Mouse (Mus musculus): ENCODE measurements around the gene Sbno1. TPM values are rescaled to one million over a fixed set of nuclear protein-coding genes. Genes with fewer than 3 reads are reported as not detected.
"Not testable (repeated sequence)": the region's sequence is repeated elsewhere in the genome, so short reads cannot be mapped to it uniquely, and the experiment has no call there.

Gene Sbno1
- total and polyA plus RNA-seq, 3 experiments = 11.3 to 62.9 (median 58.8) TPM

- no peak for TF ChIP-seq EP300 (IDR thresholded peaks at IDR 0.05; ENCODE audit: insufficient read depth, low read depth, low read length)
- intact Hi-C loops (cut with DNase I) = no loop called here
Measured at GRCm38 (mm10) chr5:124349196-124349595, 76.6 kb downstream of the Sbno1 start.

GRCm38 (mm10) chr5:124342897-124343296, 82.9 kb downstream of the Sbno1 start:
- TF ChIP-seq EP300 (IDR thresholded peaks at IDR 0.05; ENCODE audit: insufficient read depth, low read depth, low read length) (no peak), CTCF (IDR thresholded peaks at IDR 0.05) (no peak), POLR2A (IDR thresholded peaks at IDR 0.05; ENCODE audit: insufficient read depth, low read depth, low read length) (no peak)
- 63% methylated on average over 8 of the region's 8 CpGs for WGBS
- intact Hi-C loops (cut with DNase I) = no loop called here
- H3K79me2 ChIP-seq (replicated peaks; ENCODE audit: control insufficient read depth, insufficient read depth, low read length) = no peaks in the 10 kb centered on the region
- no peak overlapping the region for H3K27ac ChIP-seq
- H3K4me1 ChIP-seq (ENCODE audit: control insufficient read depth, insufficient read depth, low read length) = no peaks in the 10 kb centered on the region
- no peak overlapping the region for H3K4me3 ChIP-seq
- no peak for DNase-seq
- no peaks in the 10 kb centered on the region for H3K27me3 ChIP-seq (ENCODE audit: control insufficient read depth, insufficient read depth, low read length)
- no peaks in the 10 kb centered on the region for H3K36me3 ChIP-seq (ENCODE audit: control insufficient read depth, insufficient read depth, low read length)
- H3K9ac ChIP-seq (ENCODE audit: low read depth, low read length) = no peak overlapping the region

More at GRCm38 (mm10) chr5:124349196-124349595, 76.6 kb downstream of the Sbno1 start:
- Histone ChIP-seq H3K4me1 (ENCODE audit: control insufficient read depth, insufficient read depth, low read length) (peaks cover 12% of the 10 kb centered on the region), H3K9ac (ENCODE audit: low read depth, low read length) (no peak overlapping the region), H3K4me3 (no peak overlapping the region), H3K27me3 (ENCODE audit: control insufficient read depth, insufficient read depth, low read length) (no peaks in the 10 kb centered on the region), H3K27ac (no peak overlapping the region), H3K79me2 (replicated peaks; ENCODE audit: control insufficient read depth, insufficient read depth, low read length) (no peaks in the 10 kb centered on the region; the same call in 1 of the 2 replicates), H3K36me3 (ENCODE audit: control insufficient read depth, insufficient read depth, low read length) (no peaks in the 10 kb centered on the region)
- DNase-seq = peak; percentile 40 to 53
- WGBS = 85% methylated on average over 17 of the region's 17 CpGs

DNA sequence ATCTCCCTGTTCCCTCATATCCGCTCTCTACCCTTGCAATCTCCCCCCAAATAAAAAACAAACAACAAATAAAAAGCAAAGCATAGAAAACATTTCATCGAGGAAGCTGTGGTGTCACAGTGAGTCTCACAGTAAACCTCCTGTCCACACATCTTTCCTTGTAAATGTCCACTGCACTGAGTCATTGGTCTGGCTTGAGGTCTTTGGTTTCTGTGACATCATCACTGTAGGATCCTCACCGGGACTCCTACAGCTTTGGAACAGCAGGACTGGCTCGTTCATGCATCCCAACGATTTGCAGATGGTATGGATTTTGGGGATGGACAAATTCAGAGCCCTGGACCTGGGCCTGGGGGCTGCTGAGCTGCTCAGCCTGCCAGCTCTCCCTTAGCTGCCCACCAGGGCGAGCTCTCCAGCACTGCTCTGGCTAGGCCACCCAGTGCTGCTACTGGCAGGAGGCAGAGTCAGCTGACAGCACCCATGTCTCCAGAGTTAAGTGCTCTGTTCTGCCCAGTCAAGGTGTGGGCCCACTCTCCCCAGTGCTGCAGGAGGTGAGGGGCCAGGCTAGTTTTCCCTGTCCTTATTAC, 84.0 kb downstream of the Sbno1 start:
- 63% methylated on average over 6 of the region's 6 CpGs for WGBS
- H3K9ac ChIP-seq (ENCODE audit: low read depth, low read length); H3K4me3 ChIP-seq; H3K79me2 ChIP-seq (replicated peaks; ENCODE audit: control insufficient read depth, insufficient read depth, low read length); H3K27ac ChIP-seq; intact Hi-C loops (cut with DNase I); DNase-seq; H3K36me3 ChIP-seq (ENCODE audit: control insufficient read depth, insufficient read depth, low read length); H3K4me1 ChIP-seq (ENCODE audit: control insufficient read depth, insufficient read depth, low read length); H3K27me3 ChIP-seq (ENCODE audit: control insufficient read depth, insufficient read depth, low read length): not testable (repeated sequence)
- peak; percentile 17; the same call in 1 of the 2 replicates for TF ChIP-seq CTCF (IDR thresholded peaks at IDR 0.05)

DNA sequence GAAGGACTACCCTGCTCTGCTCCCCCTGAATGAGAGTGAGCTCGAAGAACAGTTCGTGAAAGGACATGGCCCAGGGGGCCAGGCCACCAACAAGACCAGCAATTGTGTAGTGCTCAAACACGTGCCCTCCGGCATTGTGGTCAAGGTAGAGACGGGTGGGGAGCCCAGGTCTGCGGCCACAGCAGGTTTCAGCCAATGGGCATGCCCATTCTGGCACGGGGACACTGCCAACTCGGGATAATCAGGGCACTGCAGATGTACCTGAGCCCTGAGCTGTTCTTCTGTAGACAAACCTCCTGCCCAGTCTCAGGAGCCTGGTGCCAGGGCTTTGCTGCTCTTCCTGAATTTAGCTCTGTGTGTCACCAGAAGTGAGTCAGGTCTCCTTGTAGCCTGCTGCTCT, 87.0 kb downstream of the Sbno1 start:
- no peak for DNase-seq
- Histone ChIP-seq H3K9ac (ENCODE audit: low read depth, low read length) (no peak overlapping the region), H3K4me3 (no peak overlapping the region), H3K27me3 (ENCODE audit: control insufficient read depth, insufficient read depth, low read length) (no peaks in the 10 kb centered on the region), H3K79me2 (replicated peaks; ENCODE audit: control insufficient read depth, insufficient read depth, low read length) (no peaks in the 10 kb centered on the region), H3K4me1 (ENCODE audit: control insufficient read depth, insufficient read depth, low read length) (peaks cover 6% of the 10 kb centered on the region), H3K36me3 (ENCODE audit: control insufficient read depth, insufficient read depth, low read length) (peaks cover 3% of the 10 kb centered on the region), H3K27ac (no peak overlapping the region)
- TF ChIP-seq EP300 (IDR thresholded peaks at IDR 0.05; ENCODE audit: insufficient read depth, low read depth, low read length) = no peak
- no peak for TF ChIP-seq CTCF (IDR thresholded peaks at IDR 0.05)
- TF ChIP-seq POLR2A (IDR thresholded peaks at IDR 0.05; ENCODE audit: insufficient read depth, low read depth, low read length) = no peak
- WGBS = 91% methylated on average over 8 of the region's 8 CpGs
- intact Hi-C loops (cut with DNase I) = no loop called here

DNA sequence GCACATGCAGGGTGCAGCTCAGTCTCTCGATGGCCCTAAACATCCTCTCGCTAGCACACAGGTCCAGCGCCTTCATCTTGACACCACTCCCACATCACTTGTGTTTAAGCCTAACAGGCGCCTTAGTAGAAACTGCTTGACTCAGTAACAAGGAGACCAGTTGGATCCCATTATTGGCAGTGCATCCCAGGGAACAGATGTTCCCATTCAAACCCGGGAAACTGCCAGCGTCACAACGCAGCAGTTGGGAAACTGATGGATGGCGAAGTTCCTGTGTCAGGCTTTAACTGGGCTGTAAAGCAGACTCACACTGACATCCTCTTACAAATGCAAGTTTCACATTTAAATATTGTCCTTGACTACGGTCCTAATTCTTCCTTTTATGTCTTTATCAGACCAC, 87.9 kb downstream of the Sbno1 start:
- H3K36me3 ChIP-seq (ENCODE audit: control insufficient read depth, insufficient read depth, low read length) = peaks cover 3% of the 10 kb centered on the region
- TF ChIP-seq POLR2A (IDR thresholded peaks at IDR 0.05; ENCODE audit: insufficient read depth, low read depth, low read length) (no peak), EP300 (IDR thresholded peaks at IDR 0.05; ENCODE audit: insufficient read depth, low read depth, low read length) (no peak), CTCF (IDR thresholded peaks at IDR 0.05) (no peak)
- H3K4me3 ChIP-seq = no peak overlapping the region
- no peak overlapping the region for H3K9ac ChIP-seq (ENCODE audit: low read depth, low read length)
- no peaks in the 10 kb centered on the region for H3K27me3 ChIP-seq (ENCODE audit: control insufficient read depth, insufficient read depth, low read length)
- intact Hi-C loops (cut with DNase I) = no loop called here
- no peaks in the 10 kb centered on the region for H3K79me2 ChIP-seq (replicated peaks; ENCODE audit: control insufficient read depth, insufficient read depth, low read length)
- peak; percentile 30 to 44 for DNase-seq
- H3K4me1 ChIP-seq (ENCODE audit: control insufficient read depth, insufficient read depth, low read length) = peaks cover 8% of the 10 kb centered on the region
- 66% methylated on average over 9 of the region's 9 CpGs for WGBS
- H3K27ac ChIP-seq = no peak overlapping the region

DNA sequence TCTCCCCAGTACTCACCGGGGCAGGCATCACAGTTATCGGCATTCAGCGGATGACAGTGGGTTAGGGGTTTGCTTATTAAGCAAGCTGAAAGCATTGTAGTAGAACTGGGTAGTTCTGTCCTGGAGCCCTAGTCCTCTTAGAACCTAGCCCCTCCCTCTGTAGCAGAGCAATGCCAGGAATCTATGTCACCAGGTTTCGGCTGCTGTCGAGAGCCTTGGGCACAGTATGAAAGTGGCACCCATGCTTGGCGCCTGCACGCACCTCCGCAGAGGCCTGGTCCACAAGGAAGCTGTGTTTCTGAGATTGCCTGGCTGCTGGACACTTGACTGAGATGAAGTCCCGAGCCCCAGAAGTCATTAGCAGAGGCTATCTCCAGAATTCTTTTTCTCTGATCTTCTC, 88.7 kb downstream of the Sbno1 start:
- intact Hi-C loops (cut with DNase I) = no loop called here
- no peak overlapping the region for H3K9ac ChIP-seq (ENCODE audit: low read depth, low read length)
- TF ChIP-seq POLR2A (IDR thresholded peaks at IDR 0.05; ENCODE audit: insufficient read depth, low read depth, low read length) = no peak
- TF ChIP-seq EP300 (IDR thresholded peaks at IDR 0.05; ENCODE audit: insufficient read depth, low read depth, low read length) = no peak
- TF ChIP-seq CTCF (IDR thresholded peaks at IDR 0.05) = no peak
- no peak overlapping the region for H3K4me3 ChIP-seq
- no peak for DNase-seq
- WGBS = 73% methylated on average over 9 of the region's 9 CpGs
- H3K4me1 ChIP-seq (ENCODE audit: control insufficient read depth, insufficient read depth, low read length) = peaks cover 8% of the 10 kb centered on the region
- no peaks in the 10 kb centered on the region for H3K79me2 ChIP-seq (replicated peaks; ENCODE audit: control insufficient read depth, insufficient read depth, low read length)
- H3K36me3 ChIP-seq (ENCODE audit: control insufficient read depth, insufficient read depth, low read length) = peaks cover 3% of the 10 kb centered on the region
- H3K27ac ChIP-seq = no peak overlapping the region
- no peaks in the 10 kb centered on the region for H3K27me3 ChIP-seq (ENCODE audit: control insufficient read depth, insufficient read depth, low read length)
